Mouse (Mus musculus): Measurements from ENCODE around the gene Whrn. TPM values are rescaled to one million over a fixed set of nuclear protein-coding genes. Genes with fewer than 3 reads are reported as not detected.

The Whrn gene
- polyA plus RNA-seq, 1 experiment from 2014 or later: 4.0 TPM

GRCm38 (mm10) chr4:63410583-63410934 lies 85.2 kb downstream of the Whrn start:
- ATAC-seq: peak; percentile 94
- Histone ChIP-seq H3K9ac (peak overlapping the region; percentile 39), H3K27me3 (replicated peaks) (no peaks in the 10 kb centered on the region), H3K4me2 (replicated peaks) (peak overlapping the region; percentile 98), H3K4me3 (replicated peaks) (peak overlapping the region; percentile 66), H3K4me1 (replicated peaks) (peaks cover 27% of the 10 kb centered on the region), H3K27ac (peak overlapping the region; percentile 56; the same call in 1 of the 2 replicates), H3K36me3 (no peaks in the 10 kb centered on the region), H3K9me3 (no peaks in the 10 kb centered on the region)
- 0% methylated on average over 19 of the region's 19 CpGs for WGBS

- Histone ChIP-seq H3K36me3 (no peaks in the 10 kb centered on the region), H3K4me1 (replicated peaks) (peaks cover 32% of the 10 kb centered on the region), H3K9ac (peak overlapping the region; percentile 39), H3K27ac (peak overlapping the region; percentile 56; the same call in 1 of the 2 replicates), H3K4me3 (replicated peaks) (peak overlapping the region; percentile 66), H3K4me2 (replicated peaks) (peak overlapping the region; percentile 98), H3K27me3 (replicated peaks) (no peaks in the 10 kb centered on the region), H3K9me3 (no peaks in the 10 kb centered on the region)
- WGBS: under 1% methylated on average over 39 of the region's 39 CpGs
- ATAC-seq: peak; percentile 86
Measured at GRCm38 (mm10) chr4:63409908-63410582, 85.7 kb downstream of the Whrn start.

- Histone ChIP-seq H3K27ac (no peak overlapping the region; the same call in 1 of the 2 replicates), H3K4me2 (replicated peaks) (peak overlapping the region; percentile 98), H3K9me3 (no peaks in the 10 kb centered on the region), H3K4me1 (replicated peaks) (peaks cover 38% of the 10 kb centered on the region), H3K27me3 (replicated peaks) (no peaks in the 10 kb centered on the region), H3K9ac (peak overlapping the region; percentile 39; the same call in 1 of the 2 replicates), H3K36me3 (no peaks in the 10 kb centered on the region), H3K4me3 (replicated peaks) (peak overlapping the region; percentile 66)
- WGBS: 3% methylated on average over 18 of the region's 18 CpGs
- no peak for ATAC-seq
Measured at GRCm38 (mm10) chr4:63409317-63409907, 86.4 kb downstream of the Whrn start.

GRCm38 (mm10) chr4:63408649-63409048 lies 87.1 kb downstream of the Whrn start:
- H3K9ac ChIP-seq: no peak overlapping the region; the same call in 1 of the 2 replicates
- 10% methylated on average over 8 of the region's 8 CpGs for WGBS
- peak overlapping the region; percentile 98; the same call in 1 of the 2 replicates for H3K4me2 ChIP-seq (replicated peaks)
- no peaks in the 10 kb centered on the region for H3K27me3 ChIP-seq (replicated peaks)
- no peaks in the 10 kb centered on the region for H3K36me3 ChIP-seq
- H3K4me1 ChIP-seq (replicated peaks): peaks cover 46% of the 10 kb centered on the region
- H3K4me3 ChIP-seq (replicated peaks): no peak overlapping the region
- peak; percentile 32 for ATAC-seq
- no peak overlapping the region for H3K27ac ChIP-seq
- H3K9me3 ChIP-seq: no peaks in the 10 kb centered on the region

GRCm38 (mm10) chr4:63408247-63408646 lies 87.5 kb downstream of the Whrn start:
- Histone ChIP-seq H3K27me3 (replicated peaks) (no peaks in the 10 kb centered on the region), H3K36me3 (no peaks in the 10 kb centered on the region), H3K4me2 (replicated peaks) (peak overlapping the region; percentile 98; the same call in 1 of the 2 replicates), H3K27ac (0 out of 2 replicates have a peak overlapping the region, but pooled peaks have one; percentile 13), H3K9me3 (no peaks in the 10 kb centered on the region), H3K9ac (no peak overlapping the region; the same call in 1 of the 2 replicates), H3K4me1 (replicated peaks) (peaks cover 50% of the 10 kb centered on the region), H3K4me3 (replicated peaks) (no peak overlapping the region)
- 45% methylated on average over 7 of the region's 7 CpGs for WGBS
- no peak for ATAC-seq

GRCm38 (mm10) chr4:63405683-63406082 lies 90.1 kb downstream of the Whrn start:
- no peak overlapping the region for H3K27ac ChIP-seq
- no peak overlapping the region for H3K4me3 ChIP-seq (replicated peaks)
- no peaks in the 10 kb centered on the region for H3K9me3 ChIP-seq
- WGBS: 57% methylated on average over 4 of the region's 4 CpGs
- H3K4me2 ChIP-seq (replicated peaks): no peak overlapping the region
- no peaks in the 10 kb centered on the region for H3K27me3 ChIP-seq (replicated peaks)
- H3K9ac ChIP-seq: no peak overlapping the region
- peaks cover 65% of the 10 kb centered on the region for H3K4me1 ChIP-seq (replicated peaks)
- no peaks in the 10 kb centered on the region for H3K36me3 ChIP-seq
- no peak for ATAC-seq

GRCm38 (mm10) chr4:63405051-63405450 lies 90.7 kb downstream of the Whrn start:
- 32% methylated on average over 7 of the region's 7 CpGs for WGBS
- H3K4me1 ChIP-seq (replicated peaks): peaks cover 65% of the 10 kb centered on the region
- no peaks in the 10 kb centered on the region for H3K27me3 ChIP-seq (replicated peaks)
- no peak for ATAC-seq
- H3K36me3 ChIP-seq: no peaks in the 10 kb centered on the region
- no peak overlapping the region for H3K9ac ChIP-seq
- H3K4me3 ChIP-seq (replicated peaks): no peak overlapping the region
- no peak overlapping the region for H3K27ac ChIP-seq
- H3K4me2 ChIP-seq (replicated peaks): no peak overlapping the region
- no peaks in the 10 kb centered on the region for H3K9me3 ChIP-seq

- 52% methylated on average over 7 of the region's 7 CpGs for WGBS
- Histone ChIP-seq H3K36me3 (no peaks in the 10 kb centered on the region), H3K4me3 (replicated peaks) (no peak overlapping the region), H3K27ac (peak overlapping the region; percentile 86), H3K4me2 (replicated peaks) (peak overlapping the region; percentile 59), H3K9me3 (no peaks in the 10 kb centered on the region), H3K9ac (peak overlapping the region; percentile 44; the same call in 1 of the 2 replicates), H3K27me3 (replicated peaks) (no peaks in the 10 kb centered on the region), H3K4me1 (replicated peaks) (peaks cover 64% of the 10 kb centered on the region)
- ATAC-seq: no peak
Measured at GRCm38 (mm10) chr4:63404205-63404604, 91.6 kb downstream of the Whrn start.

- Histone ChIP-seq H3K4me1 (replicated peaks) (peaks cover 57% of the 10 kb centered on the region), H3K36me3 (no peaks in the 10 kb centered on the region), H3K9ac (peak within 1 kb of the TSS; percentile 44), H3K9me3 (no peaks in the 10 kb centered on the region), H3K4me2 (replicated peaks) (peak within 1 kb of the TSS; percentile 59), H3K27me3 (replicated peaks) (no peaks in the 10 kb centered on the region), H3K4me3 (replicated peaks) (peak within 1 kb of the TSS; percentile 35), H3K27ac (peak within 1 kb of the TSS; percentile 86)
- ATAC-seq: peak; percentile 90
- 6% methylated on average over 17 of the region's 17 CpGs for WGBS
Measured at GRCm38 (mm10) chr4:63403040-63403959, 92.5 kb downstream of the Whrn start, which contains the start of gene Akna. Akna (minus strand) TSS chr4:63403354.

- no peaks in the 10 kb centered on the region for H3K36me3 ChIP-seq
- H3K4me1 ChIP-seq (replicated peaks): peaks cover 54% of the 10 kb centered on the region
- peak overlapping the region; percentile 59 for H3K4me2 ChIP-seq (replicated peaks)
- no peaks in the 10 kb centered on the region for H3K27me3 ChIP-seq (replicated peaks)
- H3K27ac ChIP-seq: peak overlapping the region; percentile 86
- peak overlapping the region; percentile 44 for H3K9ac ChIP-seq
- ATAC-seq: peak; percentile 15
- no peaks in the 10 kb centered on the region for H3K9me3 ChIP-seq
- peak overlapping the region; percentile 35 for H3K4me3 ChIP-seq (replicated peaks)
- 37% methylated on average over 6 of the region's 6 CpGs for WGBS
Measured at GRCm38 (mm10) chr4:63402558-63402957, 93.2 kb downstream of the Whrn start.

GRCm38 (mm10) chr4:63402056-63402455 lies 93.7 kb downstream of the Whrn start:
- no peaks in the 10 kb centered on the region for H3K9me3 ChIP-seq
- peak overlapping the region; percentile 86 for H3K27ac ChIP-seq
- no peak for ATAC-seq
- H3K36me3 ChIP-seq: 0 out of 2 replicates have a peak, but pooled peaks cover 2% of the 10 kb centered on the region
- peak overlapping the region; percentile 59 for H3K4me2 ChIP-seq (replicated peaks)
- no peaks in the 10 kb centered on the region for H3K27me3 ChIP-seq (replicated peaks)
- H3K4me1 ChIP-seq (replicated peaks): peaks cover 54% of the 10 kb centered on the region
- peak overlapping the region; percentile 44; the same call in 1 of the 2 replicates for H3K9ac ChIP-seq
- 76% methylated on average over 10 of the region's 10 CpGs for WGBS
- no peak overlapping the region for H3K4me3 ChIP-seq (replicated peaks)

- Histone ChIP-seq H3K4me1 (replicated peaks) (peaks cover 54% of the 10 kb centered on the region), H3K27me3 (replicated peaks) (no peaks in the 10 kb centered on the region), H3K4me2 (replicated peaks) (peak overlapping the region; percentile 59), H3K27ac (no peak overlapping the region), H3K4me3 (replicated peaks) (no peak overlapping the region), H3K9me3 (no peaks in the 10 kb centered on the region), H3K9ac (no peak overlapping the region), H3K36me3 (0 out of 2 replicates have a peak, but pooled peaks cover 4% of the 10 kb centered on the region)
- no peak for ATAC-seq
- 69% methylated on average over 6 of the region's 6 CpGs for WGBS
Measured at GRCm38 (mm10) chr4:63401620-63402019, 94.2 kb downstream of the Whrn start.
